Mouse (Mus musculus): ENCODE data around the gene Lrch2.
"Not testable (repeated sequence)": the region's sequence is repeated elsewhere in the genome, so short reads cannot be mapped to it uniquely, and the experiment has no call there.

Gene Lrch2

DNA sequence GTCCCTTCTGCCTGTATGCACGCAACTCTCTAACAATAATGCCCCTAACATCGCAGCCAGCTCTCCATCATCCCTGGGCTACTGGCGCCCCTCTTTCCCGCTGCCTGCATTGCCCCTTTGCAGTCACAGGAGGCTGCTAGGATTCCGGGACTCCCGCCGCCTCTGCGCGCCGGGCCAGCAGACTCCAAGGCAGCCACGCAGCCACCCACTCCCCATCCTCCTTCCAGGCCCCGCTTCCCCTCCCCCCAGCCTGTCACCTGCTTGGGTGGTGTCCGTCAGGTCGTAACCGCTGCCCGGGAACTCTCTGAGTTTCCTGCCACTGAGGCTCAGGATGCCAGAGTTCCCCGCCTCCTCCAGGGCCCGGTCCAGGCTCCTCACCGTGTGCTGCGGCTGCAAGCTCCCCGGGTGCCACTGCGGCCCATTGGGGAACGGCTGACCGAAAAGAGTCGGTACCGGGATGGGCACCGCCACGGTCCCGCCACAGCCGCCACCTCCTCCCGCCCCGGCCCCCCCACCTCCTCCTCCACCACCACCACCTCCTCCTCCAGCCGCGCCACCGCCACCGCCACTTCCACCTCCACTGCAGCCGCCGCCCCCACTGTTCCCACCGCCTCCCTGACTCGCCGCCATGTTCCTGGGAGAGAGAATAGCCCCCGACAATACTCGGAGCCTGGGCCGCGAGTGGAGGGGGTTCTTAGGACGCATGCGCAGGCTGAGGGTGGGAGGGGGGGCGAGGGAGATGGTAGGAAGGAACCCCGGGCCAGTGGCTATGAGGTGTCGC lies at the start of gene Lrch2:
Gene Lrch2 (minus strand): TSS at position 661 of the 781 bp plus-strand sequence.
- DNase-seq (ENCODE audit: low read depth, low spot score) = peak; percentile 78

DNA sequence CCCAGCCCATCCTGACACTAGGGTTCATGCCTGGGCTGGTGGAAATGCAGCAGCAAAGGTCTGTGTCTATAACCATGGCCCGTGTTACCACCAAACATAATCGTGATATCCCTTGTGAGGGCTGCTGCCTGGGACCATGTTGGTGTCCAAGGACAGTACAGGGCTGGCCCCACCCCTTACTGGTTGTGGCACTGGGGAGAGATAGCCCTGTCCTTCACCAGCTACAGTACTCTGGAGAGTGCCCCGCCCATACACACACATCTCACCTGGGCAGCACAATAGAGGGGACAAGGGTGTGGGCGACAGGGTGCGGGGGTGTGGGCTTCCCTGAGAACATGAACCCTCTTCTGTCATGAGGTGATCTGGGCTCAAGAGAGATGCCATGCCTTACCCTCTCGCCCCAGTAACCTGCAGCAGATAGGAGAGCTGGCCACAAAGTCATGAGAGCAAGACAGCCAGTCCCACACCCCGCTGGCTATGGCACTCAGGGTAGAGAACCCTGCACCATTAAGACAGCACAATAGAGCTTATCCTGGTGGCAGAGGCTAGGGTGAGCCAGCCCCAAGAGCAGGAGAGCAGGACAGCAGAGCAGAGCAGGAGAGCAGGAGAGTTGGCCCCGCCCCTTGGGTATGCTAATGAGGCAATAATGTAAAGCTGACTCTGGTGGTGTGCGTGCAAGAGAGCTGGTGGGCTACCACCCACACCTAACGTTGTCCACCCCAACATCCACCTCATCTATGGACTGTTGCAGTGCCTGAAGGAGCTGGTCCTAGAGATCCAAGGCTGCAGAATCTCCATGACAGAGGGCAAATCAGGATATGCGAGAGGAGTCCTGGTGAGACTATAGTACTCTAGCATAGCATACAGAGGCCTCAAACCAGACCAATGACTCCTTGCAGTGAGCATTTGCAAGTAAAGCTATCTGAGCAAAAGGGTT lies 12.7 kb downstream of the Lrch2 start:
- DNase-seq (ENCODE audit: low read depth, low spot score) = peak; percentile 70

DNA sequence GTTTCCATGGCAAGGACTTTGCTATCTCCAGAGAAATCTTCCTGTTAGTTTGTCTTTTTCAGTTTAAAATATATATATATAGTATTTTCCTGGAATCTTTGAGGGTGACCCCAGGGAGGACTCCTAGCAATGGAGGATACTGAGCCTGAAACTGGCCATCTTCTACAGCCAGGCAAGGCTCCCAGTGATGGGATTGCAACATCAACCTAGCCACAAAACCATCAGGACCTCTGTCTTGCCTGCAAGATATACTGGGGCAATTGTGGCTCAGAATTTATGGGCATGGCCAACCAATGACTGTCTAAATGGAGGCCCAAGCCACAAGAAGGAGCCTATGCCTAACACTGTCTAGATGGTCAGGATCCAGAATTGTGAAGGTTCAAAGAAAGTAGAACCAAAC lies 15.5 kb downstream of the Lrch2 start:
- DNase-seq (ENCODE audit: low read depth, low spot score) = no peak

DNA sequence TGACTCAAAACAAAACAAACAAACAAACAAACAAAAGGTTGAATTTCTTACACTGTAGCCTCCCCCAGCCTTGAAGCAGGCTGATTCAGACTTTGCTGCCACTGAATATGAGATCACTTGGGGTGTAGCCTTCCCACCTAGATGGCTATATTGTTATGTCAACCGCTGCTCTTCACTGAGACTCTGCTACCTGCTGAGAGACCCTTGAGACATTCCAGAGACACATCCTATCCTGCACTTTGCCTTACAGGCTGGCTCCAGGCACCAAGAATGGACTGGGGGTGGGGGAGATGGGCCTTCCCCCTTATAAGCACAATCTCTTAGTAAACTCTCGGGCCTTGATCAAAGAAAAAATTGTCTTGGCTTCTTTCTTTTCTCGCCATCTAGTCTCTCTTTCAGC lies 16.8 kb downstream of the Lrch2 start:
- DNase-seq (ENCODE audit: low read depth, low spot score) = peak; percentile 85

DNA sequence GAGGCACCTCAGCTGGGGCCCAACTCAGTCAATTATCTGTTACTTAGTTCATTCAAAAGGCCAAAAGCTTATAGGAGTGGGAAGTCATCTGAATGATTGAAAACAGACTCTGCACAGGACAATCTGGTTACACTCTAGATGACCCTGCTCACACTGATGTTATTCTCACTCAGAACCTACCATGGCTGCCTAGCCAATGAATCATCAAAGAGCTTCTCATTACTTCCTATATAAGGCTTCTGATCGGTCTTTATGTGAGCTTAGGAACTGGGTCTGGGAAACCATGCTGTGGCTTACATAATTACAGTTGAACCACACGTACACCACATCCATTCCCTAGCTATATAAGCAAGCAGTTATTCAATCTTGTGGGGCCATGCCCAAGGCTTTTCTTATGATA lies 18.3 kb downstream of the Lrch2 start:
- DNase-seq (ENCODE audit: low read depth, low spot score) = no peak

DNA sequence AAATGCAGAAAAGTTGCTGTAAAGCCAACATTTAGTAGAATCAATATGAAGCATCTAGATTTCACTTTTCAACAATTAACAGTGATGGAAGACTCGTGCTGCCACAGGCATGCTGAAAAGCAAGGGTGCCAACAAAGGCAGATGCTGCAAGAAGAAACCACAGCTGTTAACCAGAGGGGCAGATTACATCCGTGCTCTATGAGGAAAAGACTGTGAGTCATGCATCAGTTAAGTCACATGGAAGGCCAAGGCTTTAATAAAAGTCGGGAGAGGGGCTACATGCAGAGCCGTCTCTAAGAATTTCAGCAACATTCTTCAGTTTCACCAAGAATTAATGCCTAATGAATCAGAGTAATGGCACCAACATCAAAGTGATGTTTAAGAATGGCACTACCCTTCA lies 22.2 kb downstream of the Lrch2 start:
- no peak for DNase-seq (ENCODE audit: low read depth, low spot score)

DNA sequence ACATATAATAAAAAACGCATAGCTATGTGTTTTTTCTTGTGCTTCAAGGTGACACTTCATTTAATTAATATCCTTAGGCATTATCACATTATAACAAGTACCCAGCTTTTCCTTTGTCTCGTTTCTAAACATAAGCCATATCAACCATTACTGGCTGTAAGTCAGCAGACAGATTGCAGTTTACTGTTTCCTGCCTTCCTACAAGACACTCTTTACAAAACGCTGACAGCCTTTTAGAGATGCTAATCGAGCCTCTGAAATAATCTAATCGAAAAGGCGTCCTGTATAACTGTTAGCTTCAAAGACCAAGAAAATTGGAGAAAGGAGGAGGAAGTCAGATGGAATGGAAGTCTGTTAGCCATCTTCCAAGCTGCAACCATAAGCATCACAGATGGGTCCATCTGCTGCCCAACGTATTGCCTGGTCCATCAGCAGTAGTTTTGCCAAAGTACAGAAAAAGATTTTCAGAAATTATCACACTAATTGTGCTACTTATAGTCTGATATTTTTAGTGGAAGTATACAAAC lies 26.2 kb downstream of the Lrch2 start:
- DNase-seq (ENCODE audit: low read depth, low spot score) = no peak

DNA sequence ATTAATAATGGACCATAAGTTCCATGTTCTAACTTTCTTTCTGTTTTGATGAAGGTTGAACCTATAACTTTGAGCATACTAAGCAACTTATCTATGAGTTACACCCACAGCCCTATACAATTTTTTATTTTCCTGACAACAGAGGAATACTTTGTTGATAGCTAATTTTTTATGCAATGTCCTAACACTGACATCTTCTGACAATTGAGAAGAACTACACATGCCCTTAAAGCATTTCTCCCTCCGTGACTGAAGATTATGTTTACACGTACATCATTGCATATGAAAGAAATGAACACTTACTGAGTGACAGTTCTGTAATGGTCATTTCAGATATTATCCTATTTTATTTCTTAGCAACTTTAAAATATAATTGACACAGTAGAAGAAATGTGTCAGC lies 64.3 kb downstream of the Lrch2 start:
- no peak for DNase-seq (ENCODE audit: low read depth, low spot score)

DNA sequence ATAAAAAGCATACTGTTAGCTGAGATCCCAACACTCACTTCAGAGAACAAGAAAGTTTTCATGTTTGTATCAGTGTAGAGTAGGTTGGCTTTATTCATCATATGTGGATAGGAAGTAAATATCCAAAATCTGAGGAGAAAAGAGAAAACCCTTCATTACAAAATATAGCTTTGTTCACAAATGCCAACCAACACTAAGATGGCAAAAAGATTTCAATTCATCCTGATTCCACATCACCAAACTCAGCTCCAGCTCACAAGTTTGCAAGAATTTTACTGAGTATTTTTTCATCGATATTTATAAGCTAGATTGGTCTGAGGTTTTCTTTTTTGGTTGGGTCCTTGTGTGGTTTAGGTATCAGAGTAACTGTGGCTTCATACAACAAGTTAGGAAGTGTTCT lies 100.3 kb downstream of the Lrch2 start, which contains the start of gene Vmn1r239-ps:
Gene Vmn1r239-ps (minus strand): TSS at position 101 of the 400 bp plus-strand sequence.
- not testable (repeated sequence) for DNase-seq (ENCODE audit: low read depth, low spot score)

DNA sequence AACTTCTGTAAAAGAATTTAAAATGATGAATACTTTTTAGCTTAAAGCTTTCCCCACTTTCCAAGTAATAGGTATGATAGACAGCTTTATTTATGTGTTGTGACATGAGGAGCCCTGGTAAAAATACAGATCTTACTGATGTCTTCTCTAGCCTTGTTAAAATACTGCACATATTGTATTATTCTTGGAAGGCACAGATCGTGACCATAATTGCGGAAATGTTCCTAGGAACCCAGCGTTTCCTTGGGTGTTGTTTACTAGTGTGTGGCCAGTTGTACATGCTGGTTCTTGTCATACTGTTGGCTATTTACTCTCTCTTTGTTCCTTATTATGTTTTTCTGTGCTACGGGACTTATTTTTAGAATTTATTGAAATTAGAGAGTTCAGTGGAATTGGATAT lies 110.5 kb downstream of the Lrch2 start:
- no peak for DNase-seq (ENCODE audit: low read depth, low spot score)

DNA sequence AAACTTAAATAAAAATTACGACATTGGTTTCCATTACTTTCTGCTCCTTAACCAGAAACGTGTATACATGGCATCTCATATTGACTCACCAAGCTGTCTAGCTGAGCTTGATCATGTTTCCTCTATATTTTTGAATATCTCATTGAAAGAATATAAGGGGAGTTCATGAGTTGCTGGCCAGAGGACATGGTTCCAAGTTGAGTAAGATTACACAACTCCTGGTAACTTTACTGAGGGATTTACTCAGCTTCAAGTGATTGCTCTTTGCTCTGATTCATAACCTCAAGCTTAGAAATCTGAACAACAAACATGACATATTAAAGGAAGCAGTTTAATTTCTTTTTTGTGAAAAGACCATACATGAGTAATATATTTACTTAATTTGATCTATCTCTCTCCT lies 118.5 kb downstream of the Lrch2 start:
- DNase-seq (ENCODE audit: low read depth, low spot score) = no peak

DNA sequence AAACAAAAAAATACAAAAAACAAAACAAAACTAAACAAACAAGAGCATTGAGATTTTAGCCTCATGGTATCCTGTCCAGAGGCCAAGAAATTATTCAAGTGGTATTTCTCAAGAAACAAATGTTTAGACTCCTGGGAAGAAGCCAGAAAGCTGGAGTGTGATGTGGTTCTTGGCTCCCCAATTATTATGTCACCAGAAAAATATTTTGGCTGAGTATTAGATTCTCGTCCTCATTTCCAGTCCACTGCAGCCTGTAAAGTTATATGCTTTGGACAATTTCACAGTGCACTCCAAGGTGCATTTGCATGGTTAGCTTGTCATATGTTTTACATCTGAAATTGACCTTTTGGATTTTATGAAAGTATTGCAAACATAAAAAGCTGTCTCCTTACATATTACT lies 124.1 kb downstream of the Lrch2 start:
- DNase-seq (ENCODE audit: low read depth, low spot score) = no peak

DNA sequence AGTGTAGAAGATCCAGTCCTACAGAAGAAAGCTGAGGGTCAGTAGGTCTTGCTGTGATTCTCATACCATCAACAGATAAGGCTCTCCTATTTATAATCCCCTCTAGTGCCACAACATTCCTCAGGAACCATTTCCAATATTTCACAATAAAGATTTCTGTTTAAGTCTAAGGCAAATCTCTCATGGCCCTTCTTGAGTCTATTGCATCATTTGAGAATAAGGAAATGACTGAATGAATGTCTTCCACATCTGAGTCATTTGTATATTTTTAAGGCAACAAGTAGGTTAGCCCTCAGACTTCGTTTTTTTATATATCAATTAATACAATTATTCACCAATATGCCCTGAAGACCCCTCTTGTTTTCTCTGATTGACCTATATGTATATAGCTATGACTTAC lies 124.8 kb downstream of the Lrch2 start, which contains the start of gene Il13ra2:
Gene Il13ra2 (minus strand): TSS at position 64 of the 400 bp plus-strand sequence.
- DNase-seq (ENCODE audit: low read depth, low spot score) = no peak

Measured in ZHBTc4 (cell line).